Mouse (Mus musculus): Measurements from ENCODE around the gene Gm19965. TPM values are rescaled to one million over a fixed set of nuclear protein-coding genes. Genes with fewer than 3 reads are reported as not detected.

Gm19965 gene
- not detected in 2 replicates for polyA plus RNA-seq (2012; rRNA removed)

- DNase-seq (ENCODE audit: extremely low spot score in 1 of 2, low spot score in 1 of 2), result no peak
Measured at GRCm38 (mm10) chr1:116802683-116803082, at the start of gene Gm19965. Gm19965 (plus strand) TSS chr1:116802983.

DNA sequence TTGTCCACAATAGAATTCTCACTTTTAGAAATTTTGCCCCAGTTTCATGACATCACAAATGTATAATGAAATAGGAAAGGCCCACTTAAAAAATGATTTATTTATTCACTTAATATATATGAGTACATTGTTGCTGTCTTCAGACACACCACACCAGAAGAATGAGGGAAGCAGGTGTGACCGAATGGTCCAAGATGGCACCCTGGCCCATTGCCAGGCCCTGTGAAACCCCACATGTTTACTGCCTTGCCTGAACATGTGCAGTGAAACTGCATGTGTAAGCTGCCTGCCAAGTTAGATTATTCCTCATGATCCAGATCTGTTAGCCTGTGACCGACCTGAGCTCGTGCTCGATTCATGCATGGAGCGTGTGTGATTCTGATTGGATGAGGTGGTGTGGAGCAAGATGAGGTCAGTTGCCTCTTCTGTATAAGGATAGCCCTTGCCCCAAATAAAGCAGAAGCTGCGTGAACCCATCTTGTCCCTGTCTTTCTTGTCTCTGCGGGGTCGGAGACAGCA is 20.3 kb upstream of the Gm19965 start:
- no peak for DNase-seq (ENCODE audit: extremely low spot score in 1 of 2, low spot score in 1 of 2)
